Mouse (Mus musculus) lung, postnatal 25 days (tissue): Measurements from ENCODE around the gene Pitpnm3.

Experiments
- DNase-seq: peaks from one replicate; pipeline ENCODE4 v3.0.0; 2022; ENCODE audit warnings: low spot score

Pitpnm3 gene

DNA sequence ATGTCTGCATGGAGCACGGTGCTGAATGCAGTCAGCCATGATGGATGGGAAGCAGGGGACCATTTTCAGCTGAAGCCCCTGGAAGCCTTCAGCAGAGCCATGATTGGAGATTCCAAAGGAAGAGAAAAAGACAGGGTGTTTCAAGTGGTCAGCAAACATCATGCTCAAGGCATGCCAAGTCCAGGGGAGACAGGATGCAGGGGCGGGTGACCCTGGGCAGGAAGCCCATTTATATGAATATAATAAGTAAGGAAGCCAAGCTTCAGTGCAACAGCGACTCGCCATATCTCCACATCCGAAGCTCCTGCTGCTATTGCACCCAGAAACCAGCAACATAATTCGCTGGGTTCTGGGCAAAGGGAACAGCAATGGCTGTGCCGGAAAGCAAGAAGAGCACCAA is 41.1 kb downstream of the Pitpnm3 start:
- DNase-seq, result peak; percentile 54

GRCm38 (mm10) chr11:72092390-72092789 is 43.2 kb downstream of the Pitpnm3 start:
- no peak for DNase-seq

DNA sequence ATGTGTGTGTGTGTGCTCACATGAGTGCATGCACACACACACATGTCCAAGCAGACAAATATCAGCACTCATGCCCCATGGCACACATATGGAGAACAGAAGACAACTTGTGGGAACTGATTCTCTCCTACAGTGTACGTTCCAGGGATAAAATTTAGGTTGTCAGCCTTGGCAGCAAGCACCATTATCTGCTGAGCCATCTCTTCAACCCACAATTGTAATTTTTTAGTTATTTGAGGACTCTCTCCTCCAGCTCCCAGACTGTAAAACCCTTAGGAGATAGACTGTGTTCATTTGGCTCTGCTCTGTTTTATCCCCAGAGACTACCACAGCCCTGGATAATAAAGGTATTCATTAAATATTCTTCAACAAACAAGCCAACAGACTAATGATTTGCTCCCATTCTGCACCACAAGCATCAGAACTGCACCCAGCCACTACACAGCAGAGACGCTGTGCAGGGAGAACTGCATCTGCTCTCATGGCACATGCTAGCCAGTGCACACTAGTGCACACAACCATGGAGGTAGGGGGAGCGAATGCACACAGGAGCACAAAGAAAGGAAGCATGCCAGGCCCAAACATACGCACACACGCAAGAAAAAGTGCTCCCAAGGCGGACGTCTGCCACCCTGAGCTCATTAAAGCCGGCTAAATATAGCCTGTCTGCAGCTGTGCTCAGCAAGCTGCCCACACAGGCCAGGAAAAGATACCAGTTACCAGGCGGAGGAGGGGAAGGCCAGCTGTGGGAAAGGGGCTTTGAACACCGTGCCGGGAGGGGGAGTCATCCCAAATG is 49.1 kb downstream of the Pitpnm3 start:
- DNase-seq, result no peak

DNA sequence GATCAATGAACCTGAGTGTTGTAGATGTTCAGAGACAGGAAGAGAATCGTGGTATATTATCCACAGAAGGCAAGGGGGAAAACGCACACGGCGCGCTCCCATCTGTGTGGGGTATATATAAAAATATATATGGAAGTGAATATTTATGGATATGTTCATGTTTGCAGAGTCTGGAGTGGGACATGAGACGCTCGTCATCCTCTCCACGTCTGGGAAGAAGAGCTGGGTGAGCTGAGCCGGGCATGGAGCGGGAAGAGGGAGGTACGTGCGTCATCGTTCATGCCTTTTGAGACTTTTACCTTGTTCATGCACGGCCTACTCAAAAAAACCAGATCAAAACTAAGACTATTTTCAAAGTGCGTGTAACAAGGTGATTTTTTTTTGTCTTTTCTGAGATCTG is 51.2 kb downstream of the Pitpnm3 start:
- DNase-seq, result no peak

- DNase-seq, result peak; percentile 52
Measured at GRCm38 (mm10) chr11:72082601-72083000, 53.0 kb downstream of the Pitpnm3 start.

- no peak for DNase-seq
Measured at GRCm38 (mm10) chr11:72080461-72080860, 55.1 kb downstream of the Pitpnm3 start.

DNA sequence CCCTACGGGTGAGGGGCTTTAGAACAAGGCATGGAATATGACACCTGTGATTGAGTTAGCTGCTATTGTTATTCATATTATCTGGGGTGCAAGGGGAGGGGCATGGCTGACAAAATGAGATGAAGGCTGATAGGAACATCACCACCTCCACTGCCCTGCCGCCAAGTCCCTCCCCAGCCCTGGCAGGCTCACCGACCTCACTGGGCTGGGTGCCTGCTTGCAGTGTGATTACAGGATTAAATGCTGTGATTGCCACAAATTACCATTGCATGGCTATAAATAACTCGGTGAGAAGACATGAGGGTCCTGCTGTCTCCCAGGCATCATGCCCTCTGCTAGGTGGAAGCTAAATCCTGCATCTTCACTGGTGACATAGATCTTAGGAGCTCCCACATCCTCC is 56.9 kb downstream of the Pitpnm3 start:
- no peak for DNase-seq

- DNase-seq, result peak; percentile 17
Measured at GRCm38 (mm10) chr11:72078056-72078455, 57.5 kb downstream of the Pitpnm3 start.

- no peak for DNase-seq
Measured at GRCm38 (mm10) chr11:72074230-72074629, 61.3 kb downstream of the Pitpnm3 start.

DNA sequence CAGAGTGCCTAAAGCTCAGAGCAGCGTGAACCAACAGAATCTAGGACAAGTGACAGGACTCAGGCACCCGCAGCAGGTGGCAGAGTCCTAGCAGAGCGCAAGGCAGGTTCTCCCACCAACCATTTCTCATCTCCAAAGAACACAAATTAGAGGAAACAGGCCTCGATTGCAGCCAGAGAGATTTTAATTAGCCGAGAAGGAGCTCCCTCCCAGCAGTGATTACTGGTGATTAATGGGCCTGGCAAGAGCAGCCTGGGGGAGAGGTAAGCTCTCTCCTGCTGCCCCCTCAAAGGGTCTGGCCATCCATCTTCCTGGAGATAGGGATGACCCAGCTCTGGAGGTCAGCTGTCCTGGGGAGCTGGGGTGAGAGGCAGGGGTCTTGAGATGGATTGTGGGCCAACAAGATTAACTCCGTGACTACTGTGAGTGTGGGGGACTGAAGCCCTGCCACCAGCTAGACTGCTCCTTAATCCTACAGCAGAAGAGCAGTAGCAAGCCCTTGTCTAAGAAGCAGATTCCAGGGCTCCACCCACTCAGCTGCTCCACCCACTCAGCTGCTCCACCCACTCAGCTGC is 63.2 kb downstream of the Pitpnm3 start:
- DNase-seq, result no peak

- DNase-seq, result no peak
Measured at GRCm38 (mm10) chr11:72070733-72071132, 64.8 kb downstream of the Pitpnm3 start.

DNA sequence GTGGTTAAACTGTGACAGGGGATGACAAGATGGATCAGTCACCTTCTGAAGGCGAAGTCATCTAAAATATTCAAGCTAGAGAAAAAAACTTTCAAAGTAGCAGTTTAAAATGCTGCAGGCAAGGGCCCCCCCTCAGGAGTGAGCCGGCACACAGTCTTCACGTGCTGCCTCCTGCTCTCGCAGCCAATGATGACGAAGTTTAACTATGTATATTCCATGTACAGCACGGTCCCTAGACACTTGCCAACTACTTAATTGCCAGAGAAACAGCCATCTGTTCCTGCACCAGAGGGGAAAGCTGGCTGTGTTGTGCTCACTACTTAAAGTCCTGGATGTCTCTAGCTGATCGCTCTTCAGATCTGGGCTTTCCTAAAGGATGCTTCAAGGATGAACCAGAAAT is 67.6 kb downstream of the Pitpnm3 start:
- DNase-seq, result no peak

- DNase-seq, result no peak
Measured at GRCm38 (mm10) chr11:72067326-72067725, 68.3 kb downstream of the Pitpnm3 start.

DNA sequence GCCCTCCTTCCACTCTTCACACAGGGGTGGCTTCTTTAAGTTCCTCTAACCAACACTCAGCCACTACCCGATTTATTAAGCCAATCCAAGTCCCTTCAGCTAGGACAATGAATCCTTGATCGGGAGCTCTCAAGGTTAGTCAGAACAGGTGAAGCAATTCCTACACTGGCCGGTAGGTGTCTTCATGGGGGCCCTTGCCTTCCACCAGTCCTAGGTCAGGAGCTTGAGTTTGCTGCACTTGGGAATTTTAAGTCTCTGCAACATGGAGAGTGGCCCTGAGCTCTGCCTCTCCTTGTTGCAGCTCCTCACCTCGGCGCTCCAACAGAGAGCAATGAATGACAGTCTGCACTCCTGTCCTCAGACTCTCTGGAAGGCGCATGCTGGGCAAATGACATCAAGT is 69.2 kb downstream of the Pitpnm3 start:
- DNase-seq, result peak; percentile 66

DNA sequence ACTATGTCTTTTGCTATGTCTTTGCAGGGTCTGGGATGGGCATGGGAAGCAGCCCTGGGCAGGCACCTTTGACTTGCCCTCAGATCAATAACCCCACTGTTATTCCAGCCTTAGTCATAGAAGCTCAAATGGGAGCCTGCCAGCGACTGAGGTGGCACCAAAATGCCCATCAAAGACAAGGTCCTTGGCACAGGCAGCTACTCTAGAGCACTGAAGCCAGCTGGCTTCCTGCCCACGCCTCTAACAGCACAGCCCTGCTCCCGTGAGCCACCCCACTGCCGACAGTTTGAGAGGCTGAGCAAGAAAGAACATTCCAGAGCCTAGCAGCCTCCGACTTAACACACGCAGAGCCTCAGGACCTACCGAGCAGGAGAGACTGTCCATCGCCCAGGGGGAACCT is 70.5 kb downstream of the Pitpnm3 start:
- DNase-seq, result peak; percentile 38

GRCm38 (mm10) chr11:72064414-72064813 is 71.2 kb downstream of the Pitpnm3 start:
- DNase-seq, result no peak

GRCm38 (mm10) chr11:72061093-72061620 is 74.4 kb downstream of the Pitpnm3 start:
- no peak for DNase-seq

DNA sequence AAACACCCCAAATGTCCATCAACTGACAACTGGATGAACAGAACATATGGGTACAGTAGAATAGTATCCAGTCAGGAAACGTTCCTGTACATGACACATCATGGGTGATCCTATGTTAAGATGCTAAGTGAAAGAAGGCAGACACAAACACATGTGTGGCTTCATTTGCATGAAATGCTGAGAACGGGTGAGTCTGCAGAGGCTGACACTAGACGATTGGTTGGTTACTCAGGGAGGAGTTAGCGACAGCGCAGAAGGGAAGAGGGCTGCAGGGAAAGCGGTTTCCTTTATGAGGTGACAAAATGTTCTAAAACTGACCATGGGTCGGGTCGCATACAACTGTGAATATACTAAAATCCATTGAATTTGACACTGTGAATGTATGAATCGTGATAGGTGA is 75.2 kb downstream of the Pitpnm3 start:
- DNase-seq, result no peak

GRCm38 (mm10) chr11:72057166-72057565 is 78.4 kb downstream of the Pitpnm3 start:
- no peak for DNase-seq

DNA sequence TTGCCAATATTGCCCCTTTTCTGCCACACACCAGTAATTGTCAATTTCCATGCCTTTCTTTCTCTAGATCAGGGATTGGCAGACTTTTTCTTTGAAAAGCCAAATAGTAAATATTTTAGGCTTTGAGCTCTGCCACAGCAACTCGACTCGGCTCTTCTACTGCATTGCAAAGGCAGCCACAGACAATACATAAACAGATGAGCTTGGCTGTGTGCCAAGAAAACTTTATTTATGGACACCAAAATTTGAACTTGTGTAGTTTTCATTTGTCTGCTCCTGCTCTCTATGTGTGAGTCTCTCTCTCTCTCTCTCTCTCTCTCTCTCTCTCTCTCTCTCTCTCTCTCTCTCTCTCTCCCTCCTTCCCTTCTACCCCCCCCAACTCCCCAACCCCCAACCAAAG is 80.4 kb downstream of the Pitpnm3 start:
- DNase-seq, result no peak

GRCm38 (mm10) chr11:72052636-72053035 is 82.9 kb downstream of the Pitpnm3 start:
- DNase-seq, result peak; percentile 80

GRCm38 (mm10) chr11:72052221-72052620 is 83.4 kb downstream of the Pitpnm3 start:
- no peak for DNase-seq
